Mouse (Mus musculus) G1E (cell line): ENCODE measurements around the gene Dnah2. TPM values are rescaled to one million over a fixed set of nuclear protein-coding genes. Genes with fewer than 3 reads are reported as not detected.

Source experiments
- ATAC-seq: 2 replicates; pipeline ENCODE4 v1.8.0; 2016; ENCODE audit warnings: mild to moderate bottlenecking; ENCODE audit not compliant: insufficient number of reproducible peaks, poor library complexity, low FRiP score, severe bottlenecking; ENCODE audit errors: extremely low read depth
- DNase-seq: peaks from one replicate; pipeline ENCODE4 v3.0.0; 2012; ENCODE audit warnings: low spot score
- H3K27me3 ChIP-seq: 2 replicates; pipeline ENCODE4 v1.6.1; 2012; ENCODE audit warnings: mild to moderate bottlenecking, low read length, inconsistent platforms; ENCODE audit not compliant: insufficient read depth
- H3K36me3 ChIP-seq: replicated peaks from 2 replicates; pipeline ENCODE3; 2012; ENCODE audit warnings: mild to moderate bottlenecking, inconsistent platforms
- H3K4me1 ChIP-seq: 2 replicates; pipeline ENCODE4 v1.6.1; 2012; ENCODE audit warnings: low read depth, low read length, inconsistent platforms, mixed read lengths; ENCODE audit not compliant: insufficient read depth
- H3K4me3 ChIP-seq: 2 replicates; pipeline ENCODE4 v1.5.1; 2012; ENCODE audit warnings: low read depth, mild to moderate bottlenecking, inconsistent platforms, low read length, moderate library complexity, mixed read lengths
- H3K9me3 ChIP-seq: replicated peaks from 2 replicates; pipeline ENCODE4 v1.6.1; 2012; ENCODE audit warnings: inconsistent platforms
- CTCF ChIP-seq: IDR thresholded peaks from 2 replicates; pipeline ENCODE4 v1.5.1; 2012; ENCODE audit warnings: low read depth, low read length, inconsistent platforms, mixed read lengths
- GATA1 ChIP-seq: IDR thresholded peaks from 2 replicates; pipeline ENCODE4 v1.6.1; 2012; ENCODE audit warnings: borderline replicate concordance, low read length, inconsistent platforms, mixed read lengths
- GATA2 ChIP-seq: IDR thresholded peaks from 2 replicates; pipeline ENCODE4 v1.6.1; 2012; ENCODE audit warnings: low read depth, low read length, inconsistent platforms, borderline replicate concordance
- POLR2AphosphoS5 ChIP-seq: IDR thresholded peaks from 2 replicates; pipeline ENCODE4 v1.6.1; 2012; ENCODE audit warnings: low read depth, low read length, inconsistent platforms; ENCODE audit not compliant: insufficient replicate concordance
- TAL1 ChIP-seq: conservative IDR thresholded peaks from 2 replicates; pipeline ENCODE4 v1.6.1; 2012; ENCODE audit warnings: low read depth, low read length, inconsistent platforms, mixed read lengths
- polyA plus RNA-seq: library from polyadenylated mRNA; stranded (reverse); fragments of >175 nt; gene quantifications from 2 replicates; pipeline ENCODE4 v1.2.3, GENCODE M21; 2012
- total RNA-seq, 2 experiments: library from RNA; stranded (forward) in 1 of 2; stranded (reverse) in 1 of 2; fragments of 200-1000 nt in 1 of 2; fragments of >200 nt in 1 of 2; fragmentation: Nextera tagmentation in 1 of 2; gene quantifications; 2 replicates each; pipeline ENCODE4 v1.2.3; 2014 to 2017

The Dnah2 gene
- total and polyA plus RNA-seq, 3 experiments, result 0.13 to 2.6 (median 1.1) TPM

DNA sequence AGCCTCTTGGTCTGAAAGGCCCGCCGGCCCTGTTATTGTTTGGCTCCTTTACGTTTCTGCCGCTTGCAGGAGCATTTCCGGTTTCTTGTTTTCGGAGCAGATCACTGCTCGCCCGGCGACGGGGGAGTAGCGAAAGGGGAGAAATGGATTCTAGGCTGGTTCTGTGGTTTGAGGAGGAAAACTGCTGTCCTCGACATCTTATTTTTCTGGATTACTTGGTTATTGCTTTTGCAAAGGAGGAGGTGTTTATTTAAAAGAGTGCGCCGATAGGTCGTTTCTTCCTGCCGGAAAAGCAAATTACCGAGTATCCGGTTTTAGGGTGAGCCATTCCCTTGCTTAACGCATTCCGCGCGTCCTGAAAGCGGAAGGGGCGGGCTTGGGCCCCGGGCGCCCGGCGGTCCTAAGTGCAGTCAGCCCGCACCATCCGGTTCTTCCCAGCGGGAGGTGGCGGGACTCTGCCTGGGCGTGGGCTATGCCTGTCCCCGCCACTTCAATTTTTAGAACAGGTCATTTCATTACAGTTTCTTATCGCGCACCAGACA lies 32.3 kb upstream of the Dnah2 start:
- no peaks in the 10 kb centered on the region for H3K9me3 ChIP-seq
- ATAC-seq (no peak), DNase-seq (peak; percentile 80)
- peaks cover 51% of the 10 kb centered on the region for H3K36me3 ChIP-seq
- no peaks in the 10 kb centered on the region for H3K27me3 ChIP-seq
- peak overlapping the region; percentile 84 for H3K4me3 ChIP-seq
- H3K4me1 ChIP-seq, result peaks cover 72% of the 10 kb centered on the region
- TF ChIP-seq POLR2AphosphoS5 (no peak), GATA1 (no peak), CTCF (no peak), TAL1 (no peak), GATA2 (no peak)

GRCm38 (mm10) chr11:69580572-69581146 lies 31.7 kb upstream of the Dnah2 start:
- peak overlapping the region; percentile 84 for H3K4me3 ChIP-seq
- TF ChIP-seq GATA1, result no peak
- TF ChIP-seq GATA2, result no peak
- no peak for TF ChIP-seq POLR2AphosphoS5
- TF ChIP-seq TAL1, result no peak
- TF ChIP-seq CTCF, result no peak
- peaks cover 71% of the 10 kb centered on the region for H3K4me1 ChIP-seq
- peaks cover 54% of the 10 kb centered on the region for H3K36me3 ChIP-seq
- no peaks in the 10 kb centered on the region for H3K27me3 ChIP-seq
- ATAC-seq, result no peak
- no peak for DNase-seq
- no peaks in the 10 kb centered on the region for H3K9me3 ChIP-seq

- ATAC-seq (peak; percentile 22; the same call in 1 of the 2 replicates), DNase-seq (peak; percentile 81)
- no peaks in the 10 kb centered on the region for H3K9me3 ChIP-seq
- peak within 1 kb of the TSS; percentile 84 for H3K4me3 ChIP-seq
- no peaks in the 10 kb centered on the region for H3K27me3 ChIP-seq
- 0 out of 2 replicates have a peak, but pooled peaks have one; percentile 19 for TF ChIP-seq POLR2AphosphoS5
- no peak for TF ChIP-seq GATA2
- peaks cover 60% of the 10 kb centered on the region for H3K36me3 ChIP-seq
- peaks cover 71% of the 10 kb centered on the region for H3K4me1 ChIP-seq
Measured at GRCm38 (mm10) chr11:69580091-69580514, 31.2 kb upstream of the Dnah2 start, which contains the start of the genes Wrap53 and Trp53. Gene Wrap53 (minus strand): TSS chr11:69580255. Gene Trp53 (plus strand): TSS chr11:69580359.

- Histone ChIP-seq H3K27me3 (no peaks in the 10 kb centered on the region), H3K9me3 (no peaks in the 10 kb centered on the region), H3K4me3 (peak overlapping the region; percentile 84), H3K4me1 (peaks cover 72% of the 10 kb centered on the region), H3K36me3 (peaks cover 60% of the 10 kb centered on the region)
- TF ChIP-seq CTCF (peak; percentile 90), TAL1 (no peak)
- DNase-seq (peak; percentile 84), ATAC-seq (peak; percentile 66)
Measured at GRCm38 (mm10) chr11:69579128-69580017, 30.5 kb upstream of the Dnah2 start.

DNA sequence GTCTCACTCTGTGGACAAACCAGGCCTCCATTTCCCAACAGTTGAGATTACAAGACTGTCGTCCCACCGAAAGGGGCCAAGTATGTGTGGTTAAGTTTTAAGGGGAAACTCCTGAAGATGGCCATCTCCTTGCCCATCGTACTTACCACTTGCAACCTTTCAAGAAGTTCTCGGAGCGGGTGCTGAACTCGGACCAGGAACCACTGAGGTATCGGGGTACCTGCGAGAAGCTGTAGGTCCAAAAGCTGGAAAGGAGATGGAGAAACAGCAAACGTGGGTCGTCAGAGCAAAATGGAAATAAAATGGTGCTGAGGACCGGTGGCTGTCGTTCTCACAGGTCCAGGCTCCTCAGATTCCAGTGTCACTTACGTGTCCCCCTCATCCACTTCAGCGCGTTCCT lies 29.4 kb upstream of the Dnah2 start:
- no peak for DNase-seq
- no peaks in the 10 kb centered on the region for H3K27me3 ChIP-seq
- H3K36me3 ChIP-seq, result peaks cover 60% of the 10 kb centered on the region
- no peak for TF ChIP-seq GATA1
- no peak for TF ChIP-seq POLR2AphosphoS5
- TF ChIP-seq GATA2, result no peak
- TF ChIP-seq TAL1, result no peak
- no peak for TF ChIP-seq CTCF
- H3K4me1 ChIP-seq, result peaks cover 63% of the 10 kb centered on the region
- no peaks in the 10 kb centered on the region for H3K9me3 ChIP-seq
- ATAC-seq, result no peak
- H3K4me3 ChIP-seq, result peak overlapping the region; percentile 84

- H3K27me3 ChIP-seq, result no peaks in the 10 kb centered on the region
- peaks cover 66% of the 10 kb centered on the region for H3K36me3 ChIP-seq
- peaks cover 69% of the 10 kb centered on the region for H3K4me1 ChIP-seq
- H3K4me3 ChIP-seq, result peak overlapping the region; percentile 46; the same call in 1 of the 2 replicates
- TF ChIP-seq CTCF (no peak), TAL1 (peak; percentile 62)
- DNase-seq (no peak), ATAC-seq (no peak)
- H3K9me3 ChIP-seq, result no peaks in the 10 kb centered on the region
Measured at GRCm38 (mm10) chr11:69576307-69576706, 27.4 kb upstream of the Dnah2 start.
